Mouse (Mus musculus) neural tube, embryonic 15.5 days (tissue): ENCODE results near the gene Adamtsl1. TPM values are rescaled to one million over a fixed set of nuclear protein-coding genes. Genes with fewer than 3 reads are reported as not detected.

Source experiments
- ATAC-seq: fragments of 200-750 bp; cut with Nextera tagmentation; 2 replicates; pipeline ENCODE4 v1.8.0; 2017; ENCODE audit warnings: mild to moderate bottlenecking, moderate TSS enrichment, moderate library complexity; ENCODE audit not compliant: low FRiP score
- H3K27ac ChIP-seq: fragments of 300-500 bp; sonication (generic); replicated peaks from 2 replicates; pipeline ENCODE4 v1.5.1; 2015; ENCODE audit warnings: mild to moderate bottlenecking, inconsistent platforms
- H3K27me3 ChIP-seq: fragments of 300-500 bp; sonication (generic); replicated peaks from 2 replicates; pipeline ENCODE4 v1.6.1; 2015; ENCODE audit warnings: inconsistent platforms
- H3K36me3 ChIP-seq: fragments of 300-500 bp; sonication (generic); 2 replicates; pipeline ENCODE4 v1.6.1; 2015; ENCODE audit warnings: inconsistent platforms
- H3K4me1 ChIP-seq: fragments of 300-500 bp; sonication (generic); 2 replicates; pipeline ENCODE4 v1.6.1; 2015; ENCODE audit warnings: inconsistent platforms
- H3K4me2 ChIP-seq: fragments of 300-500 bp; sonication (generic); 2 replicates; pipeline ENCODE4 v1.6.1; 2015; ENCODE audit warnings: inconsistent platforms, mild to moderate bottlenecking, moderate library complexity
- H3K4me3 ChIP-seq: fragments of 300-500 bp; sonication (generic); replicated peaks from 2 replicates; pipeline ENCODE4 v1.5.1; 2015; ENCODE audit warnings: mild to moderate bottlenecking, inconsistent platforms
- H3K9ac ChIP-seq: fragments of 300-500 bp; sonication (generic); replicated peaks from 2 replicates; pipeline ENCODE4 v1.6.1; 2015; ENCODE audit warnings: mild to moderate bottlenecking, inconsistent platforms
- H3K9me3 ChIP-seq: fragments of 300-500 bp; sonication (generic); replicated peaks from 2 replicates; pipeline ENCODE4 v1.6.1; 2016; ENCODE audit warnings: inconsistent platforms
- WGBS: fragments of 180-500 bp; shearing (Covaris S2); methylation state at CpG from one replicate; pipeline ENCODE4 v1.1.7; 2015; ENCODE audit warnings: mixed read lengths; 5-methylcytosine and 5-hydroxymethylcytosine counted together
- polyA plus RNA-seq: library from polyadenylated mRNA; unstranded; fragments of >200 nt; fragmentation: Nextera tagmentation; extraction: Ambion mirVana; gene quantifications from 2 replicates; pipeline ENCODE4 v1.2.1, GENCODE M21; 2015

Gene Adamtsl1
- polyA plus RNA-seq = 13.0 and 14.0 TPM in 2 replicates

DNA sequence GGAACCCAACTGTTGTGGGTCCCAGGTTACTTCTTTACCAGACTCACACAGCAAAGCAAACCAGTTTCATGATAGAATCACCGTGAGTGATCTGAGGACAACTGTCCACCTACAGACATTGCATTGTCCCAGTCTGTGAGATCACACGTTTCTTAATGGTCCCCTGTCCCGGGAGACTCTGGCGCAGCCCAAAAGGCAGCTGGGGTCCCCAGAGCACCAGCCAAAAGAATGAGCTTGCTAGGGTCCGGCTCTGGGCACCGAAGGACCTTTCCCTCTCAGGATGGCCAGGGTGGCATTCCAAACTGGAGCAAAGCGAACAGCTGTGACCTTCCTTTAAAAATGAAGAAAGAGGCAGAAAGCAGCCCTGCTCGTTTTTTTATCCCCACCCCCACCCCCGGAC is at the start of gene Adamtsl1:
Gene Adamtsl1, plus strand, starts transcription at position 381 of the 400 bp plus-strand sequence.
- Histone ChIP-seq H3K27me3 (0 out of 2 replicates have a peak, but pooled peaks cover 9% of the 10 kb centered on the region), H3K4me2 (peak within 1 kb of the TSS; percentile 98), H3K4me1 (peaks cover 18% of the 10 kb centered on the region), H3K27ac (no peak within 1 kb of the TSS), H3K36me3 (no peaks in the 10 kb centered on the region), H3K9ac (peak within 1 kb of the TSS; percentile 61), H3K9me3 (no peaks in the 10 kb centered on the region), H3K4me3 (peak within 1 kb of the TSS; percentile 60)
- ATAC-seq = peak; percentile 51
- 3% methylated on average over 9 of the region's 9 CpGs for WGBS

DNA sequence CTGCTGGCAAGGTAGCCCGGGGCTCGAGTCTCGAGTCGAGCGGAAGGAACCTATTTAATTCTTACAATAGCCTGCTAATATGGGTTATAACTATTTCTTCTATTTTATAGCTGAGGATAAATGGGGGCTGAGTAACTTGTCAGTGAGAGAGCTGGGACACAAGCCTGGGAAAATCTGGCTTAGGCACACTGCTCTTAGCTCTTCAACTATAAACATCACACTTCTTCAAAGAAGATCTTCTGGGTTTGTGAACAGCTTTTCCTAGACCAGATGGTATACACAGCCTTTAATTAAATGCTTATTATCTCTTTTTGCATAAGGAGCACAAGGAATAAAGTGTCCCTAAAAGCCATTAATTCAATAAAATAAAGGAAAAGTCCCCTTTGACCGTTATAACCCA is 30.4 kb upstream of the Adamtsl1 start:
- H3K27me3 ChIP-seq = no peaks in the 10 kb centered on the region
- no peak overlapping the region for H3K4me3 ChIP-seq
- H3K4me2 ChIP-seq = no peak overlapping the region
- ATAC-seq = no peak
- H3K9ac ChIP-seq = no peak overlapping the region
- H3K9me3 ChIP-seq = no peaks in the 10 kb centered on the region
- no peak overlapping the region for H3K27ac ChIP-seq
- H3K36me3 ChIP-seq = no peaks in the 10 kb centered on the region
- H3K4me1 ChIP-seq = peaks cover 8% of the 10 kb centered on the region
- WGBS = 84% methylated on average over 6 of the region's 6 CpGs

DNA sequence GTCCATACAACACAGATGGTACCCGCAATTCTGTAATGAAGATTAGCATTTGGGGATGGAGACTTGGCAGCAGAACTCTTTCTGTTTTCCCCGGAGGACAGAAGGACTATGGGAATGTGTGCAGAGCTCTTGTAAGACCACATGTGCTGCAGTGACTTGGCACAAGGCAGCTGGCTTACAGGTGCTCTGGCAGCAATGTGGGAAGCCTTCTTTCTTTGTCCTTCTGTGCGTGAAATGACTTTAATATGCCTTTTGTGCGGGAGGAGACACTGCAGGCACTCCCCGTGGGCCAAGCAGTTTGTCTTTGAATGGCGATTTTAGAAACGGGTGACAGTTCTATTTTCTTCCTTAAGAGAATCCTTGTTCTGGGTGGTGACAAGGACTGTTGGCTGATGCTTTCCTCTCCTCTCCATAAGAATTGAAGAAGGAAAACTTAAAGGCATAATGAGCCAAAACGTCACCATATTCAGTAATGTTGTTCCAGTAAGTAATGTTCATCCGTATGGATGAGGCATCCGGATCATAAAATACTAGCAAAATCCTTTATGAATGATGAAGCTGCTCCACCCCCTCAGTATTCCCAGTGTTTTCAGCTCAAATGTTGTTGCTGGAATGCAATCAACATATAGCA is 27.5 kb upstream of the Adamtsl1 start:
- Histone ChIP-seq H3K27me3 (no peaks in the 10 kb centered on the region), H3K4me2 (peak overlapping the region; percentile 27), H3K9me3 (no peaks in the 10 kb centered on the region), H3K27ac (no peak overlapping the region), H3K4me1 (peaks cover 8% of the 10 kb centered on the region), H3K36me3 (no peaks in the 10 kb centered on the region), H3K4me3 (no peak overlapping the region), H3K9ac (no peak overlapping the region)
- 32% methylated on average over 10 of the region's 10 CpGs for WGBS
- peak; percentile 35; the same call in 1 of the 2 replicates for ATAC-seq

DNA sequence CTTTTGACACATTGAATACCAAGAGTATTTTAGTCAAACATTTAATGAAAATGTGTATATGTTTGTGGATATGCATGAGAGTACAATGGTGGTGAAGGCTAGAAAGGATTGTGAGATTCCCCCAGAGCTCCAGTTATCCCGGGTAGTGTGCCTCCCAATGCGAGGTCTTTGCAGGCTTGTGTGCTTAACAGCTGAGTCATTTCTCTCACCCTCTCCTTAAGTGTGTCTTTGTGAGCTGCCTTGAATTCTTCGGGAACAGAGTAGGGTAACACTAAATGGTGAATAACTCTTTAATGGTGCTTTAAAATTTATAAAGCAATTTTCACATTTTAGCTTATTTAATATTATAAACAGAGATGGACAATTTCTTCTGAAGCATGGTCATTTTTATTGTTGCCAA is 8.3 kb upstream of the Adamtsl1 start:
- H3K4me2 ChIP-seq = no peak overlapping the region
- H3K4me1 ChIP-seq = no peaks in the 10 kb centered on the region
- no peaks in the 10 kb centered on the region for H3K36me3 ChIP-seq
- H3K4me3 ChIP-seq = no peak overlapping the region
- H3K27me3 ChIP-seq = no peaks in the 10 kb centered on the region
- no peak overlapping the region for H3K9ac ChIP-seq
- no peak for ATAC-seq
- H3K27ac ChIP-seq = no peak overlapping the region
- no peaks in the 10 kb centered on the region for H3K9me3 ChIP-seq
- 71% methylated on average over 3 of the region's 3 CpGs for WGBS

DNA sequence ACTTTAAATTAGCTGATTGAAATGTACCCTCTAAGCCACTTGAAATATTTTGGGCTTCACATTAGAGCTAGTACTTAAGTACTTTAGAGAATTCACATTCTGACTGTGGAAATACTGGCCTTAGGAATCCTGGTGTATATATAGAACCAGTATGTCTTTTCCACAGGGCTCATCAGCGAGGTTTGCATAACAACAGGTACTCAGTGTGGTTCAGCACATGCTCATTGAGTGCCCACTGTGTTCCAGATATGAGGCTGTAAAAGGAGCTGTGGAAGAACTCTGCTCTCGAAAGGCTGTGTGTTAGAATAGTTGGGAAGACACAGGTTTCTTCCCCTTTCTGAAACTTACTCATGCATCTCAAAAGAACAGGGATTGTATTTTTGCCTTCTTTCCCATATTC is 7.0 kb upstream of the Adamtsl1 start:
- 55% methylated on average over 2 of the region's 2 CpGs for WGBS
- Histone ChIP-seq H3K27me3 (no peaks in the 10 kb centered on the region), H3K9ac (no peak overlapping the region), H3K4me2 (no peak overlapping the region), H3K4me1 (no peaks in the 10 kb centered on the region), H3K36me3 (no peaks in the 10 kb centered on the region), H3K9me3 (no peaks in the 10 kb centered on the region), H3K4me3 (no peak overlapping the region), H3K27ac (no peak overlapping the region)
- ATAC-seq = no peak

DNA sequence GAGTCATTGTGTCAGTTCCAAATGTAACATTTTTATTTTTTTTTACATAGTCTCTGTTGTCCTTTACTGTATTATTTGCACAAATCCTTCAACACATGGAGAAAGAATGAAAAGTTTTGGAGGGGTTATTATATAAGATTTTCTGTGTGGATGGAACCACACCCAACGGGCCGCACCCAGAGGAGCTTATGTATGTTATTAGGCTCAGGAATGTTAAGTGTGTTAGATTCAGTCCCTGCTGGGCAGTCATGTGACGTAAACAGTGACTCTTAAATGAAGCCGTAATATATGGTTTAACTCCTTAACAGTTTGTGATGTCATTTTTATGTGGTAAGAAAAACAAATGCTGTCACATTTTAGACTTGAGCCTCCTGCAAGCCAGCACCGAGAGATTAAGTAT is 6.5 kb upstream of the Adamtsl1 start:
- Histone ChIP-seq H3K9me3 (no peaks in the 10 kb centered on the region), H3K4me2 (no peak overlapping the region), H3K9ac (no peak overlapping the region), H3K4me1 (no peaks in the 10 kb centered on the region), H3K4me3 (no peak overlapping the region), H3K36me3 (no peaks in the 10 kb centered on the region), H3K27me3 (no peaks in the 10 kb centered on the region), H3K27ac (no peak overlapping the region)
- ATAC-seq = no peak
- 80% methylated on average over 5 of the region's 5 CpGs for WGBS

DNA sequence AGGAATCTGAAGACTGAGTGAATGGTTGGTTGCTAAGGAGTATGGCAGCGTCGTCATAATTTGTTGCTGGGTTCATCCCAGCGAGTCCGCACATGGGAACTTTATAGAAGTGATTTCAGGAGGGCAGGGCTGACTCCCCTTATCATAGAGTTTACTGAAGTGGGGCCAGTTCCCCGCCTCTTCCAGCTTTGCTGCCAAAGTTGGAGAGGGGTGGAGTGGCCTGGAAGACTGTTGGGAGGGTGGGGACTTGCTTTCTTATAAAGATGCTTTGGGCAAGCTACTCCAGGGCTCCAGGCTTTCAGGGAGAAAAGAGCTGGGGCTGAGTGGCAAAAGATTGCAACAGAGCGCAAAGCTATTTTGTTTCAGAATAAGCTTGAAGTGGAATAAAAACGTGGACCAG is 684 bp upstream of the Adamtsl1 start:
- Histone ChIP-seq H3K9ac (no peak overlapping the region), H3K36me3 (no peaks in the 10 kb centered on the region), H3K9me3 (no peaks in the 10 kb centered on the region), H3K27me3 (0 out of 2 replicates have a peak, but pooled peaks cover 9% of the 10 kb centered on the region), H3K27ac (no peak overlapping the region), H3K4me3 (peak overlapping the region; percentile 60), H3K4me2 (peak overlapping the region; percentile 98), H3K4me1 (peaks cover 18% of the 10 kb centered on the region)
- WGBS = 39% methylated on average over 7 of the region's 7 CpGs
- ATAC-seq = no peak

DNA sequence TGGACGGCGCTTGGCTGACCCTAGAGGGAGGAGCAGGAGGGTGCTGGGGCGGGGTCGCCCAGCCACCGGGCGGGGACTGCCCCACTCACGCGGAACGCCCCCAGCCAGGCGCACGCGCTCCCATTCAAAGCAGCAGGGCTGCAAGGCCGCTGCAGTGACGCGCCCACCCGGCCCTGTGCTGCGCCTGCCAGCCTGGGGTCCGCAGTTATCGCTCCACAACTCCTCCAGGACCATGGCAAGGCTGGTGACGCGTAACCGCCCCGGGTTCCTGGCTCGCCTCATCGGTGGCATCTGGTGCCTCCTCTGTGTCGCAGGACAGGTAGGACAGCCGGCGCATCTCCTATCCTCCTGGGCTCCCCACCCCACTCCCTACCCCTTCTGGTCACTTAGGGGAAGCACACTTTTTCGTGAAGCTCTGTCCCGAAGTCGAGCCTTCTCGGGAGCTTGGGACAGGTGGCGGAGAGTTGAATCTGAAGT is 271 bp downstream of the Adamtsl1 start:
- no peak overlapping the region for H3K27ac ChIP-seq
- under 1% methylated on average over 33 of the region's 33 CpGs for WGBS
- peak overlapping the region; percentile 60 for H3K4me3 ChIP-seq
- H3K36me3 ChIP-seq = no peaks in the 10 kb centered on the region
- peak overlapping the region; percentile 98 for H3K4me2 ChIP-seq
- H3K9me3 ChIP-seq = no peaks in the 10 kb centered on the region
- peaks cover 18% of the 10 kb centered on the region for H3K4me1 ChIP-seq
- ATAC-seq = peak; percentile 92
- 0 out of 2 replicates have a peak, but pooled peaks cover 9% of the 10 kb centered on the region for H3K27me3 ChIP-seq
- peak overlapping the region; percentile 61 for H3K9ac ChIP-seq

GRCm38 (mm10) chr4:85526966-85527566 is 13.1 kb downstream of the Adamtsl1 start:
- Histone ChIP-seq H3K9ac (no peak overlapping the region), H3K27me3 (no peaks in the 10 kb centered on the region), H3K9me3 (no peaks in the 10 kb centered on the region), H3K27ac (no peak overlapping the region), H3K36me3 (no peaks in the 10 kb centered on the region), H3K4me3 (no peak overlapping the region), H3K4me1 (no peaks in the 10 kb centered on the region), H3K4me2 (no peak overlapping the region)
- ATAC-seq = no peak
- WGBS = 90% methylated on average over 7 of the region's 7 CpGs

DNA sequence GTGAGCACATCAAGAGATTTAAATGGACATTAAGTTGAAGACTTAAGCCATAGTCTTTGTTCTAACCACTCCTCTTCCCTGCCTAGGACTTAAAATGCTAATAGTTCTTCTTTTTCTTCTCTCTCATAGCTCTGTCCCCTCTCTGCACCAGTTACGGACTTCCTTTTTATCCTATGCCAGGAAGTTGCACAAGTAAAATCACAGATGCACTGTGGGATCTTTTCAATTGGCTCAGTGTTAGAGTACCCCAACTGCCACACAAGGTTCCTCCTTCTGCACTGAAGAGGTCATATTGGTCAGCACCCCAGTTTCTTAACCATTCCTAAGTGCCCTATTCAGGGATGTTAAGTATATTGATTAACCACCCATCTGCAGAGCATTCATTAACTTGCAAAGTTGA is 15.9 kb downstream of the Adamtsl1 start:
- no peak overlapping the region for H3K4me2 ChIP-seq
- ATAC-seq = no peak

GRCm38 (mm10) chr4:85539677-85540076 is 25.7 kb downstream of the Adamtsl1 start:
- H3K4me1 ChIP-seq = no peaks in the 10 kb centered on the region
- H3K4me2 ChIP-seq = no peak overlapping the region
- no peaks in the 10 kb centered on the region for H3K27me3 ChIP-seq
- no peak overlapping the region for H3K27ac ChIP-seq
- H3K9ac ChIP-seq = no peak overlapping the region
- H3K9me3 ChIP-seq = no peaks in the 10 kb centered on the region
- 84% methylated on average over 5 of the region's 5 CpGs for WGBS
- no peak for ATAC-seq
- no peaks in the 10 kb centered on the region for H3K36me3 ChIP-seq
- H3K4me3 ChIP-seq = no peak overlapping the region

More for the DNA sequence above, 15.9 kb downstream of the Adamtsl1 start:
- H3K36me3 ChIP-seq = no peaks in the 10 kb centered on the region
- H3K9me3 ChIP-seq = no peaks in the 10 kb centered on the region
- H3K4me1 ChIP-seq = no peaks in the 10 kb centered on the region
- H3K4me3 ChIP-seq = no peak overlapping the region
- WGBS = 92% methylated on average over 1 of the region's 1 CpGs
- H3K9ac ChIP-seq = no peak overlapping the region
- H3K27me3 ChIP-seq = no peaks in the 10 kb centered on the region
- H3K27ac ChIP-seq = no peak overlapping the region

DNA sequence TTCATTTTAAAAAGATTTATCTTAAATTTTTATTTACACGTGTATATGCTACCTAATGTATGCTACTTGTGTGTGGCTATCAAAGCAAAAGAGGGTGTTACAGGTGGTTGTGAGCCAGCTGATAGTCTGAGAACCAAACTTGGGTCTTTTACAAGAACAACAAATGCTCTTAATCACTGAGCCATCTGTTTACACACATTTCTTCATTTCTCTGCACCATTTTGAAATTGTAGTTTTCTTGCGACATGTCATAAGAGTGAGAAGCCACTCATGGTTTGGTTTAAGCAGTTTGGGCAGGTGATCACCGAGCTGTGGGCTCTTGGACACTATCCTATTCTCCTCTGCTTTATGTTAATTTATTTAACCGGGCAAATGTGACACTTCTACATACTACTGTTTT is 29.2 kb downstream of the Adamtsl1 start:
- H3K27me3 ChIP-seq = no peaks in the 10 kb centered on the region
- no peaks in the 10 kb centered on the region for H3K36me3 ChIP-seq
- no peak overlapping the region for H3K4me3 ChIP-seq
- no peak for ATAC-seq
- H3K27ac ChIP-seq = no peak overlapping the region
- WGBS = 90% methylated on average over 4 of the region's 4 CpGs
- H3K4me1 ChIP-seq = no peaks in the 10 kb centered on the region
- H3K9ac ChIP-seq = no peak overlapping the region
- no peaks in the 10 kb centered on the region for H3K9me3 ChIP-seq
- no peak overlapping the region for H3K4me2 ChIP-seq
